14 mouse cellular contexts compared by ENCODE assay signal in the genomic region with DNA sequence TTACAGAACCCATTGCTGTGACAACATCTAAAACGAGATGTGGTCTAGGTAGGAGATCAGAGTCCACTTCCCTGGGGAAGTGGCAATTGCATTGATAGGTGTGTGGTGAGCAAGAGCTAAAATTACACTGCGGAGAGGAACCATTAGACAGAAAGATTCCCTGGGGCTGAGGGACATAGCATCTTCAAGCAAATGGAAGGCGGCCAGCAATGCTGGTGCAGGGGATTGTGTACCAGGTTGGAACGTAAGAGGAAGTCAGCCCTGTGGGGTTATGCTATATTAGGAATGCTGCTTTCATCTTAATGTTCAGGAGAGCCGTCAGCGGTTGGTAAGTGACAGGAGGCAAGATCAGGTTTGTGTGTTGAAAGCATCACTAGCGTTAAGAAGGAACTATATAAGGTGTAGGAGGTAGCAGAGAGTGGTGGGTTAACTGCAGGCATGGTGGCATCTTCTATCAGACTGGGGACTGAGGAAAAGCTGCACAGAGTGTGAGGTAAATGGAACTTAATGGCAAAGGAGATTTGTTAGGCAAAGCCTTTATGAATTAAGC. TPM values are rescaled to one million over a fixed set of nuclear protein-coding genes. Genes with fewer than 3 reads are reported as not detected.
DNase-seq lines count a peak whose midpoint lies in the region; ATAC-seq and TF ChIP-seq lines count a peak whose summit lies in the region.
"Had no signal": no experiment of that assay in that cellular context is flagged by ENCODE, and none has a peak within 500 bp of the region (broad histone marks: within the 10 kb centered on the region; RNA-seq: fewer than 3 reads in every experiment).

No protein-coding gene starts in this region.

- peaks cover 3% of the 10 kb centered on the region; the same call in 1 of the 2 replicates for H3K4me1 ChIP-seq in lung, adult 2 months (ENCODE audit: control insufficient read depth, insufficient read depth, low read length)
- H3K4me1 ChIP-seq in stomach, postnatal 0 days (replicated peaks; ENCODE audit: control insufficient read depth, insufficient read depth): no peaks in the 10 kb centered on the region

- 57% methylated on average over 7 of the region's 7 CpGs for WGBS in lung, adult 2 months
- WGBS in stomach, postnatal 0 days: 68% methylated on average over 7 of the region's 7 CpGs

- no peak overlapping the region for H3K4me2 ChIP-seq in stomach, postnatal 0 days (replicated peaks; ENCODE audit: low read depth)
- H3K4me2 ChIP-seq: heart, embryonic 15.5 days had no signal

- DNase-seq in cerebellum, postnatal 14 days: peak; percentile 22 to 35
- peak; percentile 21 for DNase-seq in lung, postnatal 36 days
- no peak for DNase-seq in lung, adult 2 months
- peak; percentile 52 to 54 for DNase-seq in B cell, adult 2 months
- DNase-seq in induced T-regulatory cell, adult 2 months (ENCODE audit: low read depth): peak; percentile 24
- DNase-seq in stomach, postnatal 0 days (ENCODE audit: low spot score): no peak
- DNase-seq in Muller cell, postnatal 12 days (ENCODE audit: inconsistent ontology term): no peak
- DNase-seq: gastrocnemius, postnatal 14 days; layer of hippocampus, postnatal 36 days had no signal

- TF ChIP-seq POLR2A in lung, adult 2 months (IDR thresholded peaks at IDR 0.05; ENCODE audit: borderline replicate concordance, extremely low read depth, low read depth, low read length): no peak

- H3K9ac ChIP-seq in stomach, postnatal 0 days (ENCODE audit: low read length): no peak overlapping the region
- H3K9ac ChIP-seq: heart, embryonic 15.5 days had no signal

- H3K27me3 ChIP-seq in stomach, postnatal 0 days (ENCODE audit: control insufficient read depth, insufficient read depth, low read length): no peaks in the 10 kb centered on the region
- H3K27me3 ChIP-seq: heart, embryonic 15.5 days had no signal

- H3K4me3 ChIP-seq in lung, adult 2 months (replicated peaks; ENCODE audit: extremely low read depth, low read depth, low read length): no peak overlapping the region
- H3K4me3 ChIP-seq in stomach, postnatal 0 days (ENCODE audit: low read depth, low read length): no peak overlapping the region
- H3K4me3 ChIP-seq: heart, embryonic 15.5 days had no signal

- peaks cover 3% of the 10 kb centered on the region; the same call in 1 of the 2 replicates for H3K36me3 ChIP-seq in stomach, postnatal 0 days (ENCODE audit: control insufficient read depth, insufficient read depth, low read length)
- H3K36me3 ChIP-seq: G1E; heart, embryonic 15.5 days had no signal

- no peak for TF ChIP-seq EP300 in stomach, postnatal 0 days (optimal IDR thresholded peaks at IDR 0.05)

- TF ChIP-seq CTCF in lung, adult 2 months (IDR thresholded peaks at IDR 0.05; ENCODE audit: insufficient read depth, low read length): no peak
- no peak for TF ChIP-seq CTCF in stomach, postnatal 0 days (IDR thresholded peaks at IDR 0.05; ENCODE audit: low read depth)

- no peak for ATAC-seq in cerebellum, adult (ENCODE audit: insufficient number of reproducible peaks, low FRiP score, low TSS enrichment)
- ATAC-seq in stomach, postnatal 0 days (ENCODE audit: low FRiP score, low TSS enrichment): no peak
- ATAC-seq: forebrain, embryonic 16.5 days; intestine, embryonic 16.5 days had no signal

- H3K27ac ChIP-seq in stomach, postnatal 0 days (replicated peaks): no peak overlapping the region
- H3K27ac ChIP-seq: heart, embryonic 15.5 days had no signal

- no peaks in the 10 kb centered on the region for H3K9me3 ChIP-seq in stomach, postnatal 0 days (ENCODE audit: control insufficient read depth, low read length)
- H3K9me3 ChIP-seq: heart, embryonic 15.5 days had no signal

RNA-seq across cellular contexts. Expression of a gene that starts 4.5 kb away (rescaled TPM):
- polyA plus RNA-seq in lung, adult 2 months (2012; rRNA removed): 6.1 and 22.9 TPM in 2 replicates
- polyA plus RNA-seq in stomach, postnatal 0 days (2015; fragmentation: Nextera tagmentation; extraction: Ambion mirVana): 108 and 119 TPM in 2 replicates

Comparison
In these comparisons a context has a peak if more than half of its experiments do, and no peak if none do; other contexts are left out.
1. DNase-seq: peak in cerebellum, postnatal 14 days (2 of 2), lung, postnatal 36 days (single experiment), B cell, adult 2 months (2 of 2) and induced T-regulatory cell, adult 2 months (single experiment); none in lung, adult 2 months (single experiment), stomach, postnatal 0 days (single experiment) and Muller cell, postnatal 12 days (single experiment).